Mouse (Mus musculus) monocyte, adult 5-6 weeks (primary cell): ENCODE measurements around the gene Ccs. TPM values are rescaled to one million over a fixed set of nuclear protein-coding genes. Genes with fewer than 3 reads are reported as not detected.
A peak's percentile ranks its signal among the peaks of the same experiment; 100 is the strongest.

Experiments used
- ATAC-seq: fragments of 153-309, 156-312 bp; replicated peaks from 2 replicates; pipeline ENCODE4 v1.8.0; 2017; ENCODE audit warnings: mild to moderate bottlenecking; ENCODE audit not compliant: low TSS enrichment, insufficient number of reproducible peaks, severe bottlenecking, poor library complexity, low FRiP score
- total RNA-seq: library from RNA; stranded (forward); fragments of 200-1000, 200-491, 200-594 nt; gene quantifications from 3 replicates; pipeline ENCODE4 v1.2.3, GENCODE M21; 2017

The Ccs gene
- total RNA-seq, 1 experiment from 2014 or later: 33.6 TPM

DNA sequence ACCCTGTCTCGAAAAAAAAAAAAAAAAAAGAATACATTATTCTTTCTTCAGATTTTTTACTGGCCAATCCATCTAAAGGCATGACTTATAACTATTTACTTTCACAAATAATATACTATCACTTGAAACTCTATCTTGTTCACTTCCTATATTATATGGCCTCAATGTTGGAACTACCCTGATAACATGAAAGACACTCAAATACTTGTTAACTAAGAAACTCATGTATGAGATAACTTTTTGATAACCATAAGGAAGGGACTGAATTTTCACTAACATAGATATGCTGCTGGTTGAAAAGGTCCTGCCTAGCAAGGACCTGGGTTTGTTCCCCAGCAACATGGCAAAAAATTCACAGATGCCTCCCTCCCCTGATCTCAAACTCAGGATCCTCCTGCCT, 43.2 kb downstream of the Ccs start:
- no peak for ATAC-seq

DNA sequence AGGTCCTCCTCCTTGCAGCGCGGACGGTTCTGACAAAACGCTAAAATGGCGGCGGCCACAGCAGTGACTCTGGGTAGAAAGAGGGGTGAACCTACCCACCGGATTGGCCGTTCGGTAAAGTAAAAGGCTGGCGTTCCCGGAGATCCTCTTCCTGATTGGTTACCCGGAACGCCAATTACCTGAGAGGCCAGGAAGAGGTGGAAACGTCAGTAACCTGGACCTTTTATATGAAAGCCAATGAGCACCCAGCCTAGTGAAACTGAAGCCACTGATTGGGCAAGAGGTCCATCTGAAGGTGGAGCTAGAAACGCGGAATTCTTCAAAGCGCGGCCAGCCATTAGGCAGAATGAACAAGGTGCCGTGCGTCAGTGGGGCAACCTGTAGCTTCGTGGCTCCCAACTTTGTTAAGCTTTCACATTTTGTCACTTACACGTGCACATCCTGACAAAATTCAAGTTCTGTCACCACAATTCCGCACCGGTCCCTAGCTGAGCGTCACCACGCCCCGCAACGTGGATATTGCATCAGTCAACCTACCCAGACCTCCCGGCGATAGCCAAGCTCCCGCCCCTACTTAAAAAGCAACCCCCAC, 45.2 kb downstream of the Ccs start, which contains the start of gene Rbm4:
TSS of gene Rbm4 (minus strand) at position 71 of the 592 bp plus-strand sequence.
- peak; percentile 99 for ATAC-seq

GRCm38 (mm10) chr19:4793281-4793830, 45.8 kb downstream of the Ccs start:
- no peak for ATAC-seq

DNA sequence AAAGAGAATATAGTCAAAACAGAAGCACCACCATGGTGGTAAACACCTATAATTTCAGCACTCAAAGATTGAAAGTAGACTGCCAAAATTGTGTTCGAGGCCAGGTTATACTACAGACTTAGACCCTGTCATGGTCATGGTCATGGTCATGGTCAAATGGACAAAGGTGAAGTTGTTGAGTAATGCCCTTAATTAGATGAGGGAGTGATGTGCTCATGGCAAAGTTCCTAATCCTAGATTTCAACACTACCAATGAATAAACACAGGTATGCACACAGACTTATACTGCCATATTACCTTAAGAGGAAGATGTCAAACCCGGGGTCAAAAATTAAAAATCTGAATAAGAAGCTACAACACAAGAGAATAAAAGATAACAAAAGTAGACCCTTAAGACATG, 52.8 kb downstream of the Ccs start:
- ATAC-seq: no peak

GRCm38 (mm10) chr19:4785206-4785605, 53.9 kb downstream of the Ccs start:
- ATAC-seq: no peak

DNA sequence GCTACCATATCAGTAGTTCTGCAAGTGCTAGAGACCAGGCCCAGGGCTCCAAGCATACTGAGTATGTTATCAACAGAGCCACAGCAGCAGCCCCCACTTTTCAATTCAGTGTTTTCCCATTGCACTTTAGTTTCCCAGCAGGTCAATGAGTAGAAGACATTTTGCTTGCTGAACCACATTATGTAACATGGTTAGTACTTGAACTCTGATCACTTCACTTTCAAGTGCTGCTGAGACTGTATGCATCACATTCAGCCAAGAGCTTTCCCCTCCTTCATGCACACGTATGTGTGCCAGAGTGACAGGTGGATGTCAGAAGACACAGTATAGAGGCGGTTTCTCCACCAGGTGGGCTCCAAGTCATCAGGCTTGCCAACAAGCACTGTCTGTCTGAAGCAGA, 56.2 kb downstream of the Ccs start:
- ATAC-seq: no peak

Other genes with a start within 250 kb of the Ccs start
- not detected in 3 replicates for gene Lrfn4, start 223.7 kb downstream of the Ccs start, total RNA-seq
- gene Rce1, start 213.7 kb downstream of the Ccs start, total RNA-seq: 16.7 to 27.3 TPM (median 27.2 TPM) in 3 replicates
- gene Gm960, start 140.7 kb downstream of the Ccs start, total RNA-seq: not detected in 3 replicates
- gene Sptbn2, start 128.2 kb downstream of the Ccs start, total RNA-seq: not detected in 3 replicates
- gene Rbm4b, start 82.8 kb downstream of the Ccs start, total RNA-seq: 12.2 to 30.8 TPM (median 24.9 TPM) in 3 replicates
- 67.3 to 110 TPM (median 84.7 TPM) in 3 replicates for gene Rbm4, start 45.4 kb downstream of the Ccs start, total RNA-seq
- gene Gm21992, start 27.7 kb downstream of the Ccs start, total RNA-seq: 15.1 to 25.6 TPM (median 19.0 TPM) in 3 replicates
- 6.2 to 21.3 TPM (median 6.9 TPM) in 3 replicates for gene Rbm14, start 27.7 kb downstream of the Ccs start, total RNA-seq
- gene Ccdc87, start within 50 bp of the Ccs start, total RNA-seq: not detected in 3 replicates
- gene Ctsf, start 15.8 kb upstream of the Ccs start, total RNA-seq: 0.39 TPM in 1 of 3 replicates, not detected in the others
- 0.10 to 1.7 TPM in 2 of 3 replicates, not detected in the other for gene Actn3, start 38.6 kb upstream of the Ccs start, total RNA-seq
- gene Zdhhc24, start 39.3 kb upstream of the Ccs start, total RNA-seq: 5.2 to 12.4 TPM (median 10.3 TPM) in 3 replicates
- 0.29 TPM in 1 of 3 replicates, not detected in the others for gene Bbs1, start 67.3 kb upstream of the Ccs start, total RNA-seq
- 38.4 to 56.8 TPM (median 49.0 TPM) in 3 replicates for gene Dpp3, start 89.0 kb upstream of the Ccs start, total RNA-seq
- gene Peli3, start 103.8 kb upstream of the Ccs start, total RNA-seq: not detected in 3 replicates
- gene Mrpl11, start 122.8 kb upstream of the Ccs start, total RNA-seq: 17.6 to 27.9 TPM (median 17.8 TPM) in 3 replicates
- not detected in 3 replicates for gene Npas4, start 151.0 kb upstream of the Ccs start, total RNA-seq
- gene Slc29a2, start 184.5 kb upstream of the Ccs start, total RNA-seq: 0.97 TPM in 1 of 3 replicates, not detected in the others
- gene B4gat1, start 199.5 kb upstream of the Ccs start, total RNA-seq: 5.1 to 6.9 TPM in 2 of 3 replicates, not detected in the other
- gene AC124502.3, start 199.6 kb upstream of the Ccs start, total RNA-seq: 4.3 TPM in 1 of 3 replicates, not detected in the others
- gene Brms1, start 202.0 kb upstream of the Ccs start, total RNA-seq: 16.6 to 60.3 TPM (median 46.3 TPM) in 3 replicates
- 0.19 to 0.68 TPM (median 0.21 TPM) in 3 replicates for gene Rin1, start 211.1 kb upstream of the Ccs start, total RNA-seq
- gene Cd248, start 228.7 kb upstream of the Ccs start, total RNA-seq: not detected in 3 replicates
- 0.67 to 7.8 TPM (median 3.3 TPM) in 3 replicates for gene Tmem151a, start 246.2 kb upstream of the Ccs start, total RNA-seq
- gene Yif1a, start 249.2 kb upstream of the Ccs start, total RNA-seq: 10.4 to 13.3 TPM (median 10.5 TPM) in 3 replicates